Mouse (Mus musculus): ENCODE results near the gene Fam53b. TPM values are rescaled to one million over a fixed set of nuclear protein-coding genes. Genes with fewer than 3 reads are reported as not detected.

The Fam53b gene
- polyA plus RNA-seq, 1 experiment: 35.3 TPM

DNA sequence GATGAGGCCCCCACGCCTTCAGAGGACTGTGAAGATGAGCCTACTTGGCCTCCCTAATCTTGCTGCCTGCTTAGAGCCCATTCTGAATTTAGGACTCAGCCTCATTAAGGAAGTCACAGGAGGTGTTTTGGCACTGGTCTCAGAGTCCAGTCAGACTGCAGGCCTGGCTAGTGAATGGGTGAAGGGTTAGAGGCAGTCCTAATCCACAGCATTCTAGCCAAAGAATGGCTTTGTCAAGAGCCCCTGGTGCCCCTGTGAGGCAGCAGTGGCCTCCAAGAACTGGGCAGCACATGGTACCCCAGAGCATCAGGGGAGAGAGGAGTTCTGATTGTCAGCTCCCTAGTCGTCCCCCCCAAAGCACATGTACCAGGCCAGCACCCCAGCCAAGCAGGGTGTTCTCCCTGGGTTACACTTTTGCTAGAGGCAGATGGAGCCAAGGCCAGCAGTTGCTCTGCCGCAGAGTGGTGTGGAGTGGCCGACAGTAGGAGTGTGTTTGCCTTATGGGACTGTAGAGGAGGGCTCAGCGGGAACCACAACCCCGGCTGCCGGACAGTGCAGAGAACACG is 109.3 kb downstream of the Fam53b start:
- no peak for TF ChIP-seq POLR2A (IDR thresholded peaks at IDR 0.05; ENCODE audit: borderline replicate concordance, low read depth, low read length)
- TF ChIP-seq CTCF (IDR thresholded peaks at IDR 0.05; ENCODE audit: low read depth, low read length): no peak
- no peak overlapping the region for H3K27ac ChIP-seq (ENCODE audit: insufficient read depth, low read depth, low read length)
- H3K4me3 ChIP-seq (ENCODE audit: insufficient read depth, low read length): no peak overlapping the region
- H3K4me1 ChIP-seq (ENCODE audit: control insufficient read depth, insufficient read depth, low read length): peaks cover 44% of the 10 kb centered on the region

- H3K27ac ChIP-seq (ENCODE audit: insufficient read depth, low read depth, low read length): no peak overlapping the region
- no peak for TF ChIP-seq CTCF (IDR thresholded peaks at IDR 0.05; ENCODE audit: low read depth, low read length)
- no peak for TF ChIP-seq POLR2A (IDR thresholded peaks at IDR 0.05; ENCODE audit: borderline replicate concordance, low read depth, low read length)
- H3K4me3 ChIP-seq (ENCODE audit: insufficient read depth, low read length): no peak overlapping the region
- H3K4me1 ChIP-seq (ENCODE audit: control insufficient read depth, insufficient read depth, low read length): peaks cover 44% of the 10 kb centered on the region
Observed at GRCm38 (mm10) chr7:132703515-132704309, 110.0 kb downstream of the Fam53b start.

DNA sequence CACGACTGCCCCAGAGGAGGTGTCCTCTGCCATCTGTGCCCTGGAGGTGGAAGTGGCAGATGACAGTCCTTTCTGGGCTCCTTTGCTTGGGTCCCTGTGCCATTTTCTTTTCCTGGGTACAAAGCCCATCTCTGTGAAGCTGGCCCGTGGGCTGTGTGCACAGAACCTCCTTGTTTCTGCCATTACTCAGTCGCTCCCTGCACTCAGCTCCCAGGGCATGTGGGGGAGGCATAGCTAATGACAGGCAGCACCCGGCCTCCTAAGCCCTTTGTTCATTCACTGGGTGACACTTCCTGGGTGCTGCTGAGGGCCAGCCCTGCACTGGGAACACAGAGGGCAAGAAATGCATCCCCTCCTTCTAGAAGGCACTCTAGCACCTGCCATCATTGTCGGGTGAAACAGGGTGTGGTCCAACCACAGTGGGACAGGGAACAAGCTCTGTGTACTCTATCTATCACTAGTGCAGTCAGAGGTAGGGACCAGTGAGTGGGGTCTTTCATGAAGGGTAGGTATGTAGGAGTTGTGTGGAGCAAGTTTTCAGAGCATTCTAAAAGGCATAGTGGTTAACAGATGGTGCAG is 111.1 kb downstream of the Fam53b start:
- Histone ChIP-seq H3K4me1 (ENCODE audit: control insufficient read depth, insufficient read depth, low read length) (peaks cover 36% of the 10 kb centered on the region), H3K27ac (ENCODE audit: insufficient read depth, low read depth, low read length) (no peak overlapping the region), H3K4me3 (ENCODE audit: insufficient read depth, low read length) (no peak overlapping the region)
- no peak for TF ChIP-seq CTCF (IDR thresholded peaks at IDR 0.05; ENCODE audit: low read depth, low read length)
- no peak for TF ChIP-seq POLR2A (IDR thresholded peaks at IDR 0.05; ENCODE audit: borderline replicate concordance, low read depth, low read length)

GRCm38 (mm10) chr7:132702024-132702423 is 111.7 kb downstream of the Fam53b start:
- no peak overlapping the region for H3K27ac ChIP-seq (ENCODE audit: insufficient read depth, low read depth, low read length)
- H3K4me3 ChIP-seq (ENCODE audit: insufficient read depth, low read length): no peak overlapping the region
- H3K4me1 ChIP-seq (ENCODE audit: control insufficient read depth, insufficient read depth, low read length): peaks cover 30% of the 10 kb centered on the region
- TF ChIP-seq CTCF (IDR thresholded peaks at IDR 0.05; ENCODE audit: low read depth, low read length) (no peak), POLR2A (IDR thresholded peaks at IDR 0.05; ENCODE audit: borderline replicate concordance, low read depth, low read length) (no peak)

DNA sequence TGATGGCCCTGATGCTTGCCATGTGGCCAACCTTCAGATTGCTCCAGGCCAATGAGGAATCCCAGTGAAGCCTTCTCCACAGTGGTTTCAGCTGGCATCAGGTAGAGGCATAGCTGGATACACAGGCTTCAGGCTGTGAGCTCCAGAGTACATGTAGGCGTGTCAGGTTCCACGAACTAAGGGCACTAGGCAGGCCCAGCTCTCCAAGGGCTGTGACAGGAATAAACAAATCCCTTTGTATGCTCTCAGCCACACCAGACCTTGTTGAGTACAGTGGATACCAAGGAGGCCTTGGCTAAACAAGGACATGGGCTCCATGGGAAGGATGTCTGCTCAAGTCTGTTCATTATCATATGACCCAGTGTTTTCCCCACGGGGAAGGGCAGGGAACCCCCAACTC is 112.3 kb downstream of the Fam53b start:
- no peak overlapping the region for H3K27ac ChIP-seq (ENCODE audit: insufficient read depth, low read depth, low read length)
- no peak overlapping the region for H3K4me3 ChIP-seq (ENCODE audit: insufficient read depth, low read length)
- no peak for TF ChIP-seq CTCF (IDR thresholded peaks at IDR 0.05; ENCODE audit: low read depth, low read length)
- TF ChIP-seq POLR2A (IDR thresholded peaks at IDR 0.05; ENCODE audit: borderline replicate concordance, low read depth, low read length): no peak
- H3K4me1 ChIP-seq (ENCODE audit: control insufficient read depth, insufficient read depth, low read length): peaks cover 29% of the 10 kb centered on the region

GRCm38 (mm10) chr7:132700107-132700506 is 113.6 kb downstream of the Fam53b start:
- no peak overlapping the region for H3K4me3 ChIP-seq (ENCODE audit: insufficient read depth, low read length)
- TF ChIP-seq POLR2A (IDR thresholded peaks at IDR 0.05; ENCODE audit: borderline replicate concordance, low read depth, low read length) (no peak), CTCF (IDR thresholded peaks at IDR 0.05; ENCODE audit: low read depth, low read length) (no peak)
- peaks cover 29% of the 10 kb centered on the region for H3K4me1 ChIP-seq (ENCODE audit: control insufficient read depth, insufficient read depth, low read length)
- peak overlapping the region; percentile 39; the same call in 1 of the 2 replicates for H3K27ac ChIP-seq (ENCODE audit: insufficient read depth, low read depth, low read length)

- TF ChIP-seq CTCF (IDR thresholded peaks at IDR 0.05; ENCODE audit: low read depth, low read length): no peak
- TF ChIP-seq POLR2A (IDR thresholded peaks at IDR 0.05; ENCODE audit: borderline replicate concordance, low read depth, low read length): no peak
- Histone ChIP-seq H3K4me1 (ENCODE audit: control insufficient read depth, insufficient read depth, low read length) (peaks cover 27% of the 10 kb centered on the region), H3K27ac (ENCODE audit: insufficient read depth, low read depth, low read length) (peak overlapping the region; percentile 39), H3K4me3 (ENCODE audit: insufficient read depth, low read length) (no peak overlapping the region)
Observed at GRCm38 (mm10) chr7:132699639-132700038, 114.0 kb downstream of the Fam53b start.

DNA sequence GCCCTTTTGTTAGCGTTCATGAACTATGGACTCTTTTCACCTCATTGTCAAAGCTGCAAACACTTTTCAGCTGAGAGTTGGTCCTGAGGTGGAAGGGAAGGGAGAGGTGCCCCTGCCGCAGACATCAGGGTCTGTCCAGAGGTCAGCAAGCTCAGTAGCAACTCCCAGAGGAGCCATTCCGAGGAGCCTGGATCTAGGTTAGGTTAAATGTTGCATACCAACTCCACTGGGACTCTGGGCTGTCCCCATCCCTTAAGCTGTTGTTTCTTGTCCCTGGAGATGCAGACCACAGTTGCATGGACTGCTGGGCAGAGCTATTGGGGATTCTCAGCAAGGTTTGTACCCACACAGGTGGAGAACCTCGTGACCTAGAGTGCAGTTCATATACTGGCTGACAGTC is 114.5 kb downstream of the Fam53b start:
- no peak overlapping the region for H3K4me3 ChIP-seq (ENCODE audit: insufficient read depth, low read length)
- H3K4me1 ChIP-seq (ENCODE audit: control insufficient read depth, insufficient read depth, low read length): peaks cover 22% of the 10 kb centered on the region
- H3K27ac ChIP-seq (ENCODE audit: insufficient read depth, low read depth, low read length): no peak overlapping the region
- TF ChIP-seq POLR2A (IDR thresholded peaks at IDR 0.05; ENCODE audit: borderline replicate concordance, low read depth, low read length) (no peak), CTCF (IDR thresholded peaks at IDR 0.05; ENCODE audit: low read depth, low read length) (no peak; the same call in 1 of the 2 replicates)

- Histone ChIP-seq H3K4me3 (ENCODE audit: insufficient read depth, low read length) (no peak overlapping the region), H3K4me1 (ENCODE audit: control insufficient read depth, insufficient read depth, low read length) (peaks cover 18% of the 10 kb centered on the region)
- TF ChIP-seq POLR2A (IDR thresholded peaks at IDR 0.05; ENCODE audit: borderline replicate concordance, low read depth, low read length) (no peak), CTCF (IDR thresholded peaks at IDR 0.05; ENCODE audit: low read depth, low read length) (no peak)
Observed at GRCm38 (mm10) chr7:132698737-132699136, 114.9 kb downstream of the Fam53b start.

DNA sequence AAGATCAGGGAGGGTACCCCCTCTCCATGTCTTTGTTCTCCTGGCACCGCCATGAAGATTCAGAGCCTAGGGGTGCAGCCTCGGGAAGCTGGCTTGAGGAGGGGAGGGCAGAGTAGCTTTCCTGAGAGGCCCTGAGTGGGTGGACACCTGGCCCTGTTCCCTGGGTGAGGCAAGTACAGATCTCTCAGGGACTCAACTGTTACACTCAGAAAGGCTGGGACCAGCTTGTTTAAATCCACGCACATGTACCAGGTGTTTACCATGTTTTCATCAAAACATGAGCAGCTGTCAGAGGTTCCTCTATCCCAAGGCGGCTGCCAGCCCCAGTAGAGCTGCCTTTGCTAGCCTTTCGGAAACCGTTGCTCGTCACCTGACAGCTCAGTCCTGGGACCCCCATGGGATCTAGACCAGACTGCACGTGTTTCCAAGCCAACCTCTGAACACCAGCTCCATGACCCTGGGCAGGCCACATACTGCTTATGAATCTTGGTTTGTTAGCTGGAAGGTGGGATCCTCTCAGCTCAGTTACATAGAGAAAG is 116.4 kb downstream of the Fam53b start:
- TF ChIP-seq CTCF (IDR thresholded peaks at IDR 0.05; ENCODE audit: low read depth, low read length) (no peak), POLR2A (IDR thresholded peaks at IDR 0.05; ENCODE audit: borderline replicate concordance, low read depth, low read length) (no peak)
- Histone ChIP-seq H3K27ac (ENCODE audit: insufficient read depth, low read depth, low read length) (no peak overlapping the region), H3K4me3 (ENCODE audit: insufficient read depth, low read length) (no peak overlapping the region), H3K4me1 (ENCODE audit: control insufficient read depth, insufficient read depth, low read length) (peaks cover 16% of the 10 kb centered on the region)

More at GRCm38 (mm10) chr7:132698737-132699136, 114.9 kb downstream of the Fam53b start:
- H3K27ac ChIP-seq (ENCODE audit: insufficient read depth, low read depth, low read length): no peak overlapping the region
